Comparison of ENCODE assay signal across 8 mouse cellular contexts in the genomic region with DNA sequence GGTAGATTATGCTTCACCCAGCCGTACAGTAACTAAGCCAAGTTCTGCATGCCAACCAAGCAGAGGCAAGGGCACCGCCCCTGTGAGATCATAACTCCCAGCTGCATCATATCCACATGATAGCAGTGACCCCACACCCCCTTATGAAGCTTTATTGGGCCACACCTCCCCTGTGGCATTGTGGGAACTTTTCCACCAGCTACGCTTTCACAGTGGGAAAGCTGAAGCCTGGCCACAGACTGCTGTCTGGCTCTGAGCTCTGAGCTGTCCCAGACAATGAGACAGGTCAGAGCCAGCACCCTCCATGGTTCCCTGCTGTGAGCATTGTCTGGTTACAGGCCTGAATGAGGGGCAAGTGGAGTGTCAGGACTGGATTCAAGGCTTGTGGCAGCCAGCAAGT. TPM values are rescaled to one million over a fixed set of nuclear protein-coding genes. Genes with fewer than 3 reads are reported as not detected.
DNase-seq lines count a peak whose midpoint lies in the region; ATAC-seq lines count a peak whose summit lies in the region.

A gene (plus strand): TSS at position 303 of the 400 bp plus-strand sequence.

- no peak for ATAC-seq in hindbrain, embryonic 12.5 days (ENCODE audit: low FRiP score)
- ATAC-seq in liver, embryonic 15.5 days (ENCODE audit: insufficient read depth) = no peak
- ATAC-seq in neural tube, embryonic 15.5 days (ENCODE audit: low FRiP score) = no peak

- no peak for DNase-seq in frontal cortex, adult 2 months (ENCODE audit: extremely low spot score in 1 of 2, low spot score in 1 of 2)
- no peak for DNase-seq in frontal cortex, postnatal 14 days (ENCODE audit: low spot score in 2 of 2)
- peak; percentile 82 for DNase-seq in MN1 (ENCODE audit: low spot score)
- no peak for DNase-seq in forebrain, embryonic 10.5 days (ENCODE audit: extremely low spot score, low spot score)
- no peak for DNase-seq in embryo, embryonic 10 days (ENCODE audit: low spot score)

- no peaks in the 10 kb centered on the region for H3K9me3 ChIP-seq in forebrain, embryonic 10.5 days
- no peaks in the 10 kb centered on the region for H3K9me3 ChIP-seq in hindbrain, embryonic 12.5 days (replicated peaks)
- no peaks in the 10 kb centered on the region for H3K9me3 ChIP-seq in liver, embryonic 15.5 days (replicated peaks)
- H3K9me3 ChIP-seq in neural tube, embryonic 15.5 days (replicated peaks) = no peaks in the 10 kb centered on the region

- no peak within 1 kb of the TSS for H3K9ac ChIP-seq in hindbrain, embryonic 12.5 days
- no peak within 1 kb of the TSS for H3K9ac ChIP-seq in liver, embryonic 15.5 days
- H3K9ac ChIP-seq in neural tube, embryonic 15.5 days (replicated peaks) = no peak within 1 kb of the TSS

- peaks cover 8% of the 10 kb centered on the region; the same call in 1 of the 2 replicates for H3K27me3 ChIP-seq in forebrain, embryonic 10.5 days (ENCODE audit: poor library complexity, severe bottlenecking)
- H3K27me3 ChIP-seq in hindbrain, embryonic 12.5 days = peaks cover 8% of the 10 kb centered on the region; the same call in 1 of the 2 replicates
- H3K27me3 ChIP-seq in liver, embryonic 15.5 days = peaks cover 6% of the 10 kb centered on the region; the same call in 1 of the 2 replicates
- no peaks in the 10 kb centered on the region for H3K27me3 ChIP-seq in neural tube, embryonic 15.5 days (replicated peaks)

- H3K36me3 ChIP-seq in forebrain, embryonic 10.5 days (replicated peaks) = peaks cover 22% of the 10 kb centered on the region
- H3K36me3 ChIP-seq in hindbrain, embryonic 12.5 days = peaks cover 15% of the 10 kb centered on the region
- peaks cover 15% of the 10 kb centered on the region for H3K36me3 ChIP-seq in liver, embryonic 15.5 days (replicated peaks)
- H3K36me3 ChIP-seq in neural tube, embryonic 15.5 days = peaks cover 15% of the 10 kb centered on the region

- no peak within 1 kb of the TSS for H3K27ac ChIP-seq in forebrain, embryonic 10.5 days
- no peak within 1 kb of the TSS for H3K27ac ChIP-seq in hindbrain, embryonic 12.5 days
- H3K27ac ChIP-seq in liver, embryonic 15.5 days (replicated peaks) = no peak within 1 kb of the TSS
- H3K27ac ChIP-seq in neural tube, embryonic 15.5 days (replicated peaks) = no peak within 1 kb of the TSS; the same call in 1 of the 2 replicates

- WGBS in forebrain, embryonic 10.5 days = 83% methylated on average over 3 of the region's 3 CpGs
- WGBS in hindbrain, embryonic 12.5 days = 76% methylated on average over 3 of the region's 3 CpGs
- WGBS in liver, embryonic 15.5 days (ENCODE audit: insufficient replicate concordance) = 57% methylated on average over 3 of the region's 3 CpGs
- 62% methylated on average over 3 of the region's 3 CpGs for WGBS in neural tube, embryonic 15.5 days

- no peak within 1 kb of the TSS for H3K4me3 ChIP-seq in forebrain, embryonic 10.5 days
- H3K4me3 ChIP-seq in hindbrain, embryonic 12.5 days = no peak within 1 kb of the TSS
- H3K4me3 ChIP-seq in liver, embryonic 15.5 days (replicated peaks) = no peak within 1 kb of the TSS
- no peak within 1 kb of the TSS for H3K4me3 ChIP-seq in neural tube, embryonic 15.5 days (replicated peaks)

- no peak within 1 kb of the TSS for H3K4me2 ChIP-seq in hindbrain, embryonic 12.5 days (replicated peaks)
- H3K4me2 ChIP-seq in liver, embryonic 15.5 days = peak within 1 kb of the TSS; percentile 96
- H3K4me2 ChIP-seq in neural tube, embryonic 15.5 days = no peak within 1 kb of the TSS; the same call in 1 of the 2 replicates

- H3K4me1 ChIP-seq in forebrain, embryonic 10.5 days = peaks cover 41% of the 10 kb centered on the region
- H3K4me1 ChIP-seq in hindbrain, embryonic 12.5 days = peaks cover 21% of the 10 kb centered on the region
- H3K4me1 ChIP-seq in liver, embryonic 15.5 days (replicated peaks) = peaks cover 20% of the 10 kb centered on the region
- H3K4me1 ChIP-seq in neural tube, embryonic 15.5 days = peaks cover 32% of the 10 kb centered on the region

RNA-seq across cellular contexts. Expression of the gene that starts here (rescaled TPM):
- 30.8 and 34.7 TPM in 2 replicates for polyA plus RNA-seq in frontal cortex, adult 2 months (2012; rRNA removed)
- polyA plus RNA-seq in forebrain, embryonic 10.5 days (2016; fragmentation: Nextera tagmentation; extraction: Ambion mirVana) = 41.1 and 44.3 TPM in 2 replicates
- 41.7 and 43.3 TPM in 2 replicates for polyA plus RNA-seq in hindbrain, embryonic 12.5 days (2016; fragmentation: Nextera tagmentation; extraction: Ambion mirVana)
- polyA plus RNA-seq in liver, embryonic 15.5 days (2015; fragmentation: Nextera tagmentation; extraction: Ambion mirVana) = 8.7 and 8.8 TPM in 2 replicates
- 36.7 and 37.0 TPM in 2 replicates for polyA plus RNA-seq in neural tube, embryonic 15.5 days (2015; fragmentation: Nextera tagmentation; extraction: Ambion mirVana)
